Mouse (Mus musculus): Measurements from ENCODE around the gene Klc1.

GRCm38 (mm10) chr12:111851745-111852144, 93.1 kb downstream of the Klc1 start:
- TF ChIP-seq CHD2 (IDR thresholded peaks at IDR 0.05; ENCODE audit: low read depth, low read length) (no peak), MAFK (IDR thresholded peaks at IDR 0.05; ENCODE audit: insufficient read depth, low read depth, low read length) (no peak), HCFC1 (IDR thresholded peaks at IDR 0.05; ENCODE audit: borderline replicate concordance, insufficient read depth, low read length) (no peak), ZNF384 (IDR thresholded peaks at IDR 0.05; ENCODE audit: low read depth, low read length) (no peak)
